Mouse (Mus musculus) duodenum, adult 2 months (tissue): ENCODE measurements around the gene Olfr1124. TPM values are rescaled to one million over a fixed set of nuclear protein-coding genes. Genes with fewer than 3 reads are reported as not detected.

Experiments used
- polyA plus RNA-seq: library from polyadenylated mRNA; depleted of rRNA; stranded (reverse); fragments of >200 nt; gene quantifications from 2 replicates; pipeline ENCODE4 v1.2.3, GENCODE M21; 2012; ENCODE audit warnings: low replicate concordance; rRNA removed

Olfr1124 gene
- not detected in 2 replicates for polyA plus RNA-seq

GRCm38 (mm10) chr2:87429975-87430374, at the start of gene Olfr1124:
Gene Olfr1124, plus strand, starts transcription at chr2:87430275.

GRCm38 (mm10) chr2:87385549-87385948, 44.5 kb upstream of the Olfr1124 start, which contains the start of gene Olfr1122:
Gene Olfr1122, plus strand, starts transcription at chr2:87385849.

GRCm38 (mm10) chr2:87416335-87416734, 13.7 kb upstream of the Olfr1124 start, which contains the start of gene Olfr1123:
Gene Olfr1123, plus strand, starts transcription at chr2:87416635.

GRCm38 (mm10) chr2:87453662-87454061, 23.6 kb downstream of the Olfr1124 start, which contains the start of gene Olfr1126:
Gene Olfr1126, plus strand, starts transcription at chr2:87453962.

Other genes with a start within 250 kb of the Olfr1124 start
- not detected in 2 replicates for gene Olfr1112, start 242.5 kb upstream of the Olfr1124 start, polyA plus RNA-seq
- not detected in 2 replicates for gene Olfr1113, start 221.3 kb upstream of the Olfr1124 start, polyA plus RNA-seq
- not detected in 2 replicates for gene Olfr1115, start 182.3 kb upstream of the Olfr1124 start, polyA plus RNA-seq
- not detected in 2 replicates for gene Olfr1116, start 162.7 kb upstream of the Olfr1124 start, polyA plus RNA-seq
- not detected in 2 replicates for gene Olfr1118, start 122.7 kb upstream of the Olfr1124 start, polyA plus RNA-seq
- gene Olfr1120, start 75.5 kb upstream of the Olfr1124 start, polyA plus RNA-seq, result not detected in 2 replicates
- gene Olfr1121, start 60.4 kb upstream of the Olfr1124 start, polyA plus RNA-seq, result not detected in 2 replicates
- gene Olfr1122, start 44.4 kb upstream of the Olfr1124 start, polyA plus RNA-seq, result not detected in 2 replicates
- not detected in 2 replicates for gene Olfr1123, start 13.6 kb upstream of the Olfr1124 start, polyA plus RNA-seq
- not detected in 2 replicates for gene Olfr1126, start 23.7 kb downstream of the Olfr1124 start, polyA plus RNA-seq
- gene Pramel7, start 66.8 kb downstream of the Olfr1124 start, polyA plus RNA-seq, result not detected in 2 replicates
- not detected in 2 replicates for gene Pramel6, start 76.3 kb downstream of the Olfr1124 start, polyA plus RNA-seq
- not detected in 2 replicates for gene Olfr153, start 101.5 kb downstream of the Olfr1124 start, polyA plus RNA-seq
- not detected in 2 replicates for gene Olfr1128, start 115.3 kb downstream of the Olfr1124 start, polyA plus RNA-seq
- gene Olfr1129, start 143.6 kb downstream of the Olfr1124 start, polyA plus RNA-seq, result not detected in 2 replicates
- gene Olfr1130, start 175.9 kb downstream of the Olfr1124 start, polyA plus RNA-seq, result not detected in 2 replicates
- gene Olfr1131, start 196.8 kb downstream of the Olfr1124 start, polyA plus RNA-seq, result not detected in 2 replicates
- gene Olfr1132, start 207.3 kb downstream of the Olfr1124 start, polyA plus RNA-seq, result not detected in 2 replicates
- gene Olfr1133, start 217.1 kb downstream of the Olfr1124 start, polyA plus RNA-seq, result not detected in 2 replicates
- gene Olfr1134, start 228.2 kb downstream of the Olfr1124 start, polyA plus RNA-seq, result not detected in 2 replicates
- gene Olfr1135, start 243.4 kb downstream of the Olfr1124 start, polyA plus RNA-seq, result not detected in 2 replicates